Mouse (Mus musculus) embryonic facial prominence, embryonic 11.5 days (tissue): Measurements from ENCODE around the gene Bcar1. TPM values are rescaled to one million over a fixed set of nuclear protein-coding genes. Genes with fewer than 3 reads are reported as not detected.

Source experiments
- microRNA-seq: library from miRNA; unstranded; fragments of <30 nt; microRNA quantifications from one replicate; pipeline ENCODE4, GENCODE M21; 2016; ENCODE audit warnings: borderline number of aligned reads
- polyA plus RNA-seq: library from polyadenylated mRNA; unstranded; fragments of >200 nt; fragmentation: Nextera tagmentation; extraction: Ambion mirVana; gene quantifications from 2 replicates; pipeline ENCODE4 v1.2.1, GENCODE M21; 2014

Bcar1 gene
- polyA plus RNA-seq, 1 experiment from 2014 or later: 30.9 TPM

Small RNA genes lying within 50 kb of the gene (microRNA-seq; reads per million reads assigned to microRNA genes)
- gene Mir7076: not detected

Other genes with a start within 250 kb of the Bcar1 start
- gene Wdr59, start 221.7 kb downstream of the Bcar1 start, polyA plus RNA-seq: 3.8 and 4.1 TPM in 2 replicates
- gene Znrf1, start 207.7 kb downstream of the Bcar1 start, polyA plus RNA-seq: 39.3 and 42.9 TPM in 2 replicates
- gene Ldhd, start 113.4 kb downstream of the Bcar1 start, polyA plus RNA-seq: 0.24 TPM in 1 of 2 replicates, not detected in the other
- 25.4 and 26.9 TPM in 2 replicates for gene Zfp1, start 100.4 kb downstream of the Bcar1 start, polyA plus RNA-seq
- gene Ctrb1, start 52.8 kb downstream of the Bcar1 start, polyA plus RNA-seq: not detected in 2 replicates
- 262 and 278 TPM in 2 replicates for gene Cfdp1, start 110.5 kb upstream of the Bcar1 start, polyA plus RNA-seq
- gene Tmem170, start 132.9 kb upstream of the Bcar1 start, polyA plus RNA-seq: 7.7 and 8.2 TPM in 2 replicates
- gene Chst5, start 166.6 kb upstream of the Bcar1 start, polyA plus RNA-seq: 1.1 and 2.2 TPM in 2 replicates
- 18.6 and 20.0 TPM in 2 replicates for gene Tmem231, start 190.1 kb upstream of the Bcar1 start, polyA plus RNA-seq
- gene Gabarapl2, start 196.9 kb upstream of the Bcar1 start, polyA plus RNA-seq: 222 and 230 TPM in 2 replicates
- 8.7 and 10.7 TPM in 2 replicates for gene Adat1, start 248.5 kb upstream of the Bcar1 start, polyA plus RNA-seq